Mouse (Mus musculus): Measurements from ENCODE around the gene Vamp5.

DNA sequence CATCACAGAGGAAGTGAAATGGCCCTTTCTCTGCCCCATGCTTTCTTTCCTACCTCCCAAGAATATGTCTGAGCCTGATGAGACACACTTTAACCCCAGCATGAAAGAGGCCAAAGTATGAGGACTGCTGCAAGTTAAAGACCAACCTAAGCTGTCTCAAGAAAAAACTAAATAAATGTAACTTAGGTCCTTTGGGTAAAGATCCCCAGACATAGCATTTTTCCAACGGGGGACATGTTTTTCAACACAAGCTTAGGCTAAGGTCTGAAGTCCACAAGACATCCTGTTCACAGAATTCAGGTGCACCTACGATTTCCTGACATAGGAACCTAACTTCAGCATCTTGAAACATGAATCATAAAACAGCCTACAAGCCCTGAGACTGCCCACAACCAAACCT, 30.1 kb downstream of the Vamp5 start:
- TF ChIP-seq CTCF (IDR thresholded peaks at IDR 0.05; ENCODE audit: control insufficient read depth, insufficient read depth, insufficient replicate concordance, low read depth, low read length) (no peak), POLR2A (IDR thresholded peaks at IDR 0.05; ENCODE audit: control insufficient read depth, low read depth, low read length) (no peak)
